Mouse (Mus musculus): ENCODE measurements around the gene Cwh43.

DNA sequence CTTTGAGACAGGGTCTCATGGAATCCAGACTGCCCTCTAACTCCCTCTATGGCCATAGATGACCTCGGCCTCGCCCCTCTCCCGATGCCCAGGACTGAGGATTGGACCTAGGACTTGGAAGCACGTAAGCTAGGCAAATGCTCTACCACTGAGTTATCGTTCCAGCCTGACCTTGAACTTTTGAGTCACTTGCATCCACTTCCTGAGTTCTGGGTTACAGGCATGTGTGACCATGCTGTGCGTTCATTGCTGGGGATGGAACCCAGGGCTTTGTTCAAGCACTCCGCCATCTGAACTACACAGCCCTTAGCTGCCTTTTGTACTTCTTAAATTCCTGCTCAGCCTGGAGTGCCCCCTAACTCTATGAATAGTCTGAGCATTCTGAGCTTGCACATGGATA, 29.4 kb upstream of the Cwh43 start:
- TF ChIP-seq ZNF384 (IDR thresholded peaks at IDR 0.05; ENCODE audit: low read depth, low read length) (no peak), HCFC1 (IDR thresholded peaks at IDR 0.05; ENCODE audit: borderline replicate concordance, insufficient read depth, low read length) (no peak), MAFK (IDR thresholded peaks at IDR 0.05; ENCODE audit: insufficient read depth, low read depth, low read length) (no peak), ZC3H11A (IDR thresholded peaks at IDR 0.05; ENCODE audit: borderline replicate concordance, low read depth, low read length) (no peak), CHD2 (IDR thresholded peaks at IDR 0.05; ENCODE audit: low read depth, low read length) (no peak)
